Mouse (Mus musculus) erythroblast, embryonic 14.5 days (primary cell): Measurements from ENCODE around the gene Adcy10. TPM values are rescaled to one million over a fixed set of nuclear protein-coding genes. Genes with fewer than 3 reads are reported as not detected.
A peak's percentile ranks its signal among the peaks of the same experiment; 100 is the strongest.

Experiments
- H3K27me3 ChIP-seq: 2 replicates; pipeline ENCODE4 v1.6.1; 2012; ENCODE audit warnings: inconsistent platforms; ENCODE audit not compliant: control insufficient read depth
- H3K36me3 ChIP-seq: 2 replicates; pipeline ENCODE4 v1.6.1; 2012; ENCODE audit warnings: mild to moderate bottlenecking, inconsistent platforms; ENCODE audit not compliant: control insufficient read depth
- H3K4me1 ChIP-seq: 2 replicates; pipeline ENCODE4 v1.6.1; 2012; ENCODE audit warnings: inconsistent platforms; ENCODE audit not compliant: control insufficient read depth
- H3K4me3 ChIP-seq: replicated peaks from 2 replicates; pipeline ENCODE3; 2012; ENCODE audit warnings: moderate library complexity, mild to moderate bottlenecking, inconsistent platforms
- H3K9me3 ChIP-seq: 2 replicates; pipeline ENCODE4 v1.6.1; 2012; ENCODE audit warnings: low read length, inconsistent platforms, mixed read lengths; ENCODE audit not compliant: control insufficient read depth
- GATA1 ChIP-seq: IDR thresholded peaks from 2 replicates; pipeline ENCODE4 v1.6.1; 2012; ENCODE audit warnings: low read length, inconsistent platforms, mixed read lengths
- TAL1 ChIP-seq: IDR thresholded peaks from 3 replicates; pipeline ENCODE4 v1.6.1; 2012; ENCODE audit warnings: low read length, inconsistent platforms, mixed read lengths
- polyA plus RNA-seq: library from polyadenylated mRNA; stranded (reverse); fragments of >175 nt; gene quantifications from 2 replicates; pipeline ENCODE4 v1.2.3, GENCODE M21; 2012

Gene Adcy10
- polyA plus RNA-seq: not detected in 2 replicates

GRCm38 (mm10) chr1:165484688-165485233, at the start of gene Adcy10:
Gene Adcy10 (plus strand): TSS chr1:165485183.
- Histone ChIP-seq H3K4me3 (no peak within 1 kb of the TSS), H3K36me3 (peaks cover 29% of the 10 kb centered on the region), H3K27me3 (no peaks in the 10 kb centered on the region), H3K9me3 (no peaks in the 10 kb centered on the region), H3K4me1 (no peaks in the 10 kb centered on the region)
- TF ChIP-seq GATA1: no peak
- TF ChIP-seq TAL1: no peak

GRCm38 (mm10) chr1:165438289-165439021, 46.5 kb upstream of the Adcy10 start:
- H3K4me3 ChIP-seq: no peak overlapping the region
- H3K27me3 ChIP-seq: no peaks in the 10 kb centered on the region
- peaks cover 33% of the 10 kb centered on the region for H3K4me1 ChIP-seq
- peaks cover 15% of the 10 kb centered on the region for H3K36me3 ChIP-seq
- H3K9me3 ChIP-seq: no peaks in the 10 kb centered on the region
- TF ChIP-seq TAL1: no peak
- TF ChIP-seq GATA1: no peak

GRCm38 (mm10) chr1:165440788-165441187, 44.2 kb upstream of the Adcy10 start:
- Histone ChIP-seq H3K4me1 (peaks cover 33% of the 10 kb centered on the region), H3K9me3 (no peaks in the 10 kb centered on the region), H3K36me3 (peaks cover 9% of the 10 kb centered on the region), H3K27me3 (no peaks in the 10 kb centered on the region), H3K4me3 (no peak overlapping the region)
- TF ChIP-seq TAL1: no peak
- TF ChIP-seq GATA1: no peak

- H3K9me3 ChIP-seq: no peaks in the 10 kb centered on the region
- no peak overlapping the region for H3K4me3 ChIP-seq
- peaks cover 9% of the 10 kb centered on the region for H3K36me3 ChIP-seq
- H3K27me3 ChIP-seq: no peaks in the 10 kb centered on the region
- H3K4me1 ChIP-seq: peaks cover 33% of the 10 kb centered on the region
- TF ChIP-seq TAL1 (no peak), GATA1 (no peak)
These were observed 43.8 kb upstream of the Adcy10 start for GRCm38 (mm10) chr1:165441201-165441600.

GRCm38 (mm10) chr1:165441719-165442118, 43.3 kb upstream of the Adcy10 start:
- H3K9me3 ChIP-seq: no peaks in the 10 kb centered on the region
- peaks cover 33% of the 10 kb centered on the region for H3K4me1 ChIP-seq
- no peak overlapping the region for H3K4me3 ChIP-seq
- H3K27me3 ChIP-seq: no peaks in the 10 kb centered on the region
- no peak for TF ChIP-seq GATA1
- no peak for TF ChIP-seq TAL1
- peaks cover 9% of the 10 kb centered on the region for H3K36me3 ChIP-seq

- H3K9me3 ChIP-seq: no peaks in the 10 kb centered on the region
- no peaks in the 10 kb centered on the region for H3K27me3 ChIP-seq
- peaks cover 41% of the 10 kb centered on the region for H3K4me1 ChIP-seq
- H3K4me3 ChIP-seq: peak overlapping the region; percentile 89
- TF ChIP-seq TAL1 (no peak), GATA1 (no peak)
- H3K36me3 ChIP-seq: peaks cover 15% of the 10 kb centered on the region
These were observed 25.9 kb upstream of the Adcy10 start for GRCm38 (mm10) chr1:165459041-165459502.

DNA sequence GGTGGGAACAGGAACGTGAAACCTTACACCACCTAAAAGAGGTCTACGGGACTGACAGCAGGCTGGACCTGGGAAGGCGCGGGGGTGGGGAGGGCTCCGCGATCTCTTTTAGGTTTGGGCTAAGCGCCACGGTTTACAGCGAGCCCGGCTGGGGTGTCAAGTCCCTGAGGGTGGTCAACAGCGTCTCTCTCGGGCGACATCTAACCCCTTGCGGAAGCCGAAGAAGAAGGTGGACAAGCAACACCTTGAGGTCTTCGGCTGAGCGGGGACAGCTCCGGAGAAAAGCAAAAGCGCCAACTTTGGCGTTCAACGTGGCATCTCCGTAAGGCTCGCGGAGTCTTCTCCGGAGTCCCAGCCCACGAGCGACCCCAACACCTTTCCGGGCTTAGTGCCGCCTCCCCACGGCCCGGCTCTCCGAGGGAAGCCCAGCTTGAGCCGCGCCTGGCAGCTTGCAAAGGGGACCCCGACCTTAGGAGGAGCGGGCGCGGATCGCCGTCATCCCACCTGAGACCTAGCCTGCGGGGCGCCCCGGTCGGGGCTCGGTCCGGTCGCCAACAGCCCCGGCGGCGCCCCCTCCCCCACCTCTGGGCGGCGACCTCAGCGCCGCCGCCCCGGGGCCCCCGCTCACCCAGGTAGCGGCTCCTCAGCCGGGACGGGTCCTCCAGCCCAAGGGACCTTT, 25.3 kb upstream of the Adcy10 start:
- Histone ChIP-seq H3K9me3 (no peaks in the 10 kb centered on the region), H3K4me3 (peak overlapping the region; percentile 89), H3K27me3 (no peaks in the 10 kb centered on the region), H3K4me1 (peaks cover 41% of the 10 kb centered on the region), H3K36me3 (peaks cover 10% of the 10 kb centered on the region)
- TF ChIP-seq GATA1: no peak
- TF ChIP-seq TAL1: no peak

DNA sequence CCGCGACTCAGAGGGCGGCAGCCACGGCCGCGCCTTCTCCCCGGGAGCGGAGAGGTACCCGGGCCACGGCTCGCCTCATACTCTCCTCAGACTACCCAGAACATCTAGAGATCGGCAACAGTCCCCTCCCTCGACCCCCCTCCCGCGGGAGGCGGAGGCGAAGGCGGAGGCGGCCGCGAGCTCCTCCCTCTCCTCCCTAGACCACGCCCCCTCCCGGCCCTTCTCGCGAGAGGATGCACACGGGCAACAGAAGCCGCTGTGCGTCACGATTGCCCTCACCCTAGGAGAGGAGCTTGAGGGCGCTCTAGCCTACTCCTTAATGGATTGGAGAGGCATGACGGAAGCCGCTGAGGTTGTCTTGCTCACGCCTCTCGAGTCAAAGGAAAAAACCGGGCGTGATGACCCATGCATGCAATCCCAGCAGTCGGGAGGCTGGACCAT, 24.6 kb upstream of the Adcy10 start, which contains the start of the genes Dcaf6 and Mpc2:
Gene Dcaf6 (minus strand): TSS at position 116 of the 441 bp plus-strand sequence.
Gene Mpc2 (plus strand): TSS at position 278 of the 441 bp plus-strand sequence.
- Histone ChIP-seq H3K4me1 (peaks cover 44% of the 10 kb centered on the region), H3K27me3 (no peaks in the 10 kb centered on the region), H3K36me3 (peaks cover 6% of the 10 kb centered on the region), H3K9me3 (no peaks in the 10 kb centered on the region), H3K4me3 (peak within 1 kb of the TSS; percentile 89)
- TF ChIP-seq TAL1 (no peak), GATA1 (no peak)
